Mouse (Mus musculus) thymus, postnatal 25 days (tissue): ENCODE results near the gene Rb1.

ENCODE experiments used
- DNase-seq: peaks from one replicate; pipeline ENCODE4 v3.0.0; 2022

The Rb1 gene

DNA sequence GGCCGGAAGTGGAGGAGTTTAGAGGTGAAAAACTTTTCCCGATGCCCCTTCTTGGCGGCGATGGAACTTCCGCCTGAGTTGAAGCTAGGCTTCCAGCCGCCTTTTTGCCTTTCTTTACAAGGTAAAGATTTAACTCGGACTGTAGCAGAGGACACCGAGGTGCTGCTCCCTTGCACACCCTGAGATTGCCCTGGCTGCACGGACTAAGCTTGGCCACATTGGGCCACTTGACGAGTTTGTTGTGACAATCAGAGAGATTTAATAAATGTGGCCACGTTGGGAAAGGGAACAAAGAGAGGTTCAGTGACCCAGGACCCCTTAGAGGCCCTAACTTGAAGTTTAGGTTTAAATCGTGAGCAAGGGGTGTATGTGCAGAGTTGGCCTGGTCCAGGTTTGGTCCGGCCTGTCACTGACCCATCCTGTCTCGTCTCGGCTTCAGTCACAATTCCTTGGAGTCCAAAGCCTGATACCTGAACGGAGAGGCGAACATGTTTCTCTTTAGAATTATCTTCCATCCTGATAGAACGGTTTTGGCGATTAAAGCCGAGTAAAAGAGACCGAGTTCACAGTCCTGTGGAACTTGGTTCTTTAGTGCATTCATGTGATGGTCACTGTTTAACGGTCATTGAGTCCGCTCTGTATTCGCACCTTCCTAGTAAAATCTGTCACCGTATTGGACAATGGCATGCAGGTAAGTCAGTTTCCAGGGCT is 181.8 kb downstream of the Rb1 start:
- no peak for DNase-seq

DNA sequence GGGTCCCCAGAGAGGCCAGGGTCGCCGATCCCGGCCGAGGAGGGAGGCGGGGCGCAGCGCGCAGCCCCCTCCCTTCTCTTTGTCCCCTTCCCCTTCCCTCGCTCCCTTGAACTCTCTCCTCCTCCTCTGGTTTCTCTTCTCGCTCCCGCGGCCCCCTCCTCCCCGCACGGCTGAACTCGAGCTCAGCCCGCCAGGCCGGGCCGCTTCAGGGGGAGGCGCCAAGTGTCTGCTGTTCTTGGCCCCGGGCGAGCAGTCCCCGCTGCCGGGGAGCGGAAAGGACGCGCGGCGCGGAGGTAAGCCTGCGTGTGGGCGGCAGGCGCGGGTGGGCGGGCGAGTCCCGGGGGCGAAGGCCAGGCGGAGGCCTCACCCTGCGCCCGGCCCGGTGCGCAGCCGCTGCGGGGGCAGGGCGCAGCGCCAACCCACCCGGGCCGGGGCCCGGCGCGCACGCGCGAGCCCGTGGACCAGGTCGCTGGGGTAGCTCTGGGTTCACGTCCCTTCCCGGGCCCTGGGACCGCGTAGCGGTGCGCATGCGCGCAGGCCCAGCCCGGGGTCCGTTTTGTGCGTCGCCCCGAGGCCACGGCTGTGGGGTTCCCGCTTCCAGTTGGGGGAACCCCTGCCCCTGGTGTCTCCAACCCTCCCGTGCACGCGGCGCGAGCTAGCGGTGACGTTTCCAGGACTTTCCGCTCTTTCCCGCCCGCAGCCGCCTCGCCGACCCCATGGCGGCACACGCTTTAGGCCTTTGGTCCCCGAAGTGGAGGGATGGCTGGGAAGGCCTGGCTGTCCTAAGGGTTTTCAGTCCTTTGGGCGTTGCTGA is 182.5 kb downstream of the Rb1 start:
- DNase-seq = peak; percentile 92

DNA sequence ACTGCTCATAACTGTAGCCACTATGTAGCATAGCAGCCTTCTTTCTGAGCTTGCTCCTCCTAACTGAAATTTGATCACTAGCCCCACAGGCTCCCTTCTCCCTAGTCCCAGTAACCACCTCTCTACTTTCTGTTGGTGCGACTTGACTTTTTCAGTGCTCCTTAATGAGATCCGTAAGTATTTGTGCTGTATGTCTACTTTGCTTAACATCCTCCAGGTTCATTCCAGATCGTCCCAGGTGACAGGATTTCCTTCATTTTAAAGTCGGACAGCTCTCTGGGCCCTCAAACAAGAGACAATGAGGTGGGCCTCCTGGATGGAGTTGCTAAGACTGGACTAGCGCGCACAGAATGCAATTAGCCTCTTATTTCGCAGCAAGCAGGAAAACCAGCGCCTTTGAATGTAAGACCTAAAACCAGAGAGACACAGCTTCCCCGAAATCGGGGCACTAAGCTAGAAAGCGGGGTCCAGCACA is 183.2 kb downstream of the Rb1 start:
- DNase-seq = no peak

DNA sequence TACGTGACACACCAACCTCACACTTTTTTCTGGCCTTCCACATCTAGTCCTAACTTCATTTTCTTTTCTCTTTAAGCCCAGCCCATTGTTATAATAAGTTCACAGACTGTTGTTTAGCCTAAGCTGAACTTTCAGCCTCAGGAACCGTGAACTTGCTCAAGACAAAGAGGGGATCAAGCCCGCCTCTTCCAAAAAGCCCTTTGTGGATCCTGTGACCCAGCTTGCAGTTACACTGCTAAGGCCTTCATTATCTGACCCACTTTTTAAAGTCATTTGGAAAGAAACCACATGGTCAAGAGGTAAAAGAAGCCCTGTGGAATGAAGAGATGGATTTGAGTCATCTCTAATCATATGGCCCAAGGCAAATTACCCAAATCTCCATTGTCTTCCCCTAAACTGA is 183.8 kb downstream of the Rb1 start:
- no peak for DNase-seq

DNA sequence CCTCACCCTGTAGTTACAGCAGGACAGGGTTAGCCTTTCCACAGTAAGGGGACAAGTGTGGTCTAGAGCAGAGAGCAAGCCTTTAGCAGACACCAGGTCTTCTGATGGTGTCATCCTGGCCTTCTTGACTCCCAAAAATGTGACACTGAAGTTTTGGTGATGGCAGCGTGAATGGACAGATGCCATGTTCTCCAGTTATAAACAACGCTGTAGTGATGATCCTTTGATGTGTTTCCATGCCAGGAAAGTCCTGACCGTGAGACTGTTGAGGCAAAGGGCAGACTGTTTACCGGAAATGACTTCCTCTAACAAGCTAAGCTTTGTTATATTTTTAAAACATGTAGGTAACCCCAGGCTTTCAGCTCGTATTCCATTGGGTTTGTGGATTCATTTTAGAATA is 185.8 kb downstream of the Rb1 start:
- peak; percentile 29 for DNase-seq

DNA sequence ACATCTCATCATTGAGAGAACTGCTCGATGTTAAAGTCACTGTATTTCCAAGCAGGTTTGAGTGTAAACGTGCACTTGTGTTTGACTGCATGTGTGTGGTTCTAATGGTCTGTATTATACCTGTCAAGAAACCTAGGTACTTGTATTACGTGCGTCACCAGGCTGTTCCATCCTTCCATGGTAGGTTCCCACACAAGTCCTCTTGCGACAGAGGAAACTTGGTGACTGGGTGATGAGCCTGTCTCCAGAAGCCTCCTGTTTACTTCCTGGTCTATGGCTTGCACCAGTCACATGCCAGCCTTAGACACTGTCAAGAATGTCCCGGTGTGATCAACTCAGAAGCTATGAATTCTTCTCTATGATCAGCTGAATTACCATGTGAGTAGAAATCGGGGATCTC is 187.1 kb downstream of the Rb1 start:
- no peak for DNase-seq

DNA sequence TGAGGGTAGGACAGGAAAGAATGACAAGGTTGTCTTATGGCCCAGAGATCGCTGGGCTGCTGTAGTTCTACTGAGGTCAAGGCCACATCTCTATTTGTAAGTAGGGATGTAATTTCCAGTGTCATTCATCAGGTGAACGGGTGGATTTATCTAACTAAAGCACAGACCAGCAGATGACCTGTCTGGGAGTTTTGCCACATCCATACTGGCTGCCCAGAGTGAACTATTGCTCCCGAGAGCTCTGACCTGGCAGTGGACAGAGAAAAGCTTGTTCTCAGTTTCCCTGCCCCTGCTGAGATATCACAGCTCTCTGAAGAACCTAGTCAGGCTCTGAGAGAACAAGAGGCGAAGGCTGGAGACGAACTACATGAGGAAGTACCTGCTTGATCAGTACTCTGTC is 188.4 kb downstream of the Rb1 start:
- no peak for DNase-seq
